Mouse (Mus musculus): Measurements from ENCODE around the gene Pttg1ip.

Pttg1ip gene

GRCm38 (mm10) chr10:77627497-77627896, 46.0 kb downstream of the Pttg1ip start:
- H3K36me3 ChIP-seq (ENCODE audit: insufficient read depth, low read length) = peaks cover 65% of the 10 kb centered on the region
- no peaks in the 10 kb centered on the region for H3K9me3 ChIP-seq (ENCODE audit: low read length)
- H3K4me1 ChIP-seq (replicated peaks; ENCODE audit: low read depth, low read length) = peaks cover 63% of the 10 kb centered on the region
- H3K27me3 ChIP-seq (ENCODE audit: insufficient read depth, low read length) = no peaks in the 10 kb centered on the region
- H3K4me3 ChIP-seq (replicated peaks; ENCODE audit: low read length) = no peak overlapping the region
- no peak for TF ChIP-seq POU5F1 (IDR thresholded peaks at IDR 0.05; ENCODE audit: borderline replicate concordance, low read length)
- peak; percentile 92 for TF ChIP-seq CTCF (conservative IDR thresholded peaks at IDR 0.05; ENCODE audit: low read length)

GRCm38 (mm10) chr10:77629163-77629562, 47.6 kb downstream of the Pttg1ip start:
- Histone ChIP-seq H3K36me3 (ENCODE audit: insufficient read depth, low read length) (peaks cover 76% of the 10 kb centered on the region), H3K9me3 (ENCODE audit: low read length) (no peaks in the 10 kb centered on the region), H3K4me1 (replicated peaks; ENCODE audit: low read depth, low read length) (peaks cover 49% of the 10 kb centered on the region), H3K4me3 (replicated peaks; ENCODE audit: low read length) (no peak overlapping the region), H3K27me3 (ENCODE audit: insufficient read depth, low read length) (no peaks in the 10 kb centered on the region)
- TF ChIP-seq POU5F1 (IDR thresholded peaks at IDR 0.05; ENCODE audit: borderline replicate concordance, low read length) = no peak
- TF ChIP-seq NANOG (IDR thresholded peaks at IDR 0.05; ENCODE audit: borderline replicate concordance, low read length) = no peak
- TF ChIP-seq CTCF (conservative IDR thresholded peaks at IDR 0.05; ENCODE audit: low read length) = no peak

- H3K9me3 ChIP-seq (ENCODE audit: low read length) = no peaks in the 10 kb centered on the region
- H3K4me1 ChIP-seq (replicated peaks; ENCODE audit: low read depth, low read length) = peaks cover 41% of the 10 kb centered on the region
- H3K36me3 ChIP-seq (ENCODE audit: insufficient read depth, low read length) = peaks cover 75% of the 10 kb centered on the region
- no peaks in the 10 kb centered on the region for H3K27me3 ChIP-seq (ENCODE audit: insufficient read depth, low read length)
- no peak overlapping the region for H3K4me3 ChIP-seq (replicated peaks; ENCODE audit: low read length)
- TF ChIP-seq POU5F1 (IDR thresholded peaks at IDR 0.05; ENCODE audit: borderline replicate concordance, low read length) (no peak), CTCF (conservative IDR thresholded peaks at IDR 0.05; ENCODE audit: low read length) (peak; percentile 7), NANOG (IDR thresholded peaks at IDR 0.05; ENCODE audit: borderline replicate concordance, low read length) (no peak)
These were observed 48.5 kb downstream of the Pttg1ip start for GRCm38 (mm10) chr10:77629970-77630369.

GRCm38 (mm10) chr10:77634016-77634415, 52.5 kb downstream of the Pttg1ip start:
- TF ChIP-seq CTCF (conservative IDR thresholded peaks at IDR 0.05; ENCODE audit: low read length) (no peak), NANOG (IDR thresholded peaks at IDR 0.05; ENCODE audit: borderline replicate concordance, low read length) (no peak), POU5F1 (IDR thresholded peaks at IDR 0.05; ENCODE audit: borderline replicate concordance, low read length) (no peak)
- H3K36me3 ChIP-seq (ENCODE audit: insufficient read depth, low read length) = peaks cover 91% of the 10 kb centered on the region

GRCm38 (mm10) chr10:77634452-77635231, 53.1 kb downstream of the Pttg1ip start:
- peaks cover 12% of the 10 kb centered on the region for H3K4me1 ChIP-seq (replicated peaks; ENCODE audit: low read depth, low read length)
- H3K27me3 ChIP-seq (ENCODE audit: insufficient read depth, low read length) = no peaks in the 10 kb centered on the region
- no peak for TF ChIP-seq POU5F1 (IDR thresholded peaks at IDR 0.05; ENCODE audit: borderline replicate concordance, low read length)
- H3K36me3 ChIP-seq (ENCODE audit: insufficient read depth, low read length) = peaks cover 95% of the 10 kb centered on the region
- no peaks in the 10 kb centered on the region for H3K9me3 ChIP-seq (ENCODE audit: low read length)
- H3K4me3 ChIP-seq (replicated peaks; ENCODE audit: low read length) = no peak overlapping the region

More at GRCm38 (mm10) chr10:77634016-77634415, 52.5 kb downstream of the Pttg1ip start:
- Histone ChIP-seq H3K27me3 (ENCODE audit: insufficient read depth, low read length) (no peaks in the 10 kb centered on the region), H3K4me3 (replicated peaks; ENCODE audit: low read length) (no peak overlapping the region), H3K4me1 (replicated peaks; ENCODE audit: low read depth, low read length) (peaks cover 17% of the 10 kb centered on the region), H3K9me3 (ENCODE audit: low read length) (no peaks in the 10 kb centered on the region)

GRCm38 (mm10) chr10:77636234-77636922, 54.9 kb downstream of the Pttg1ip start:
- H3K36me3 ChIP-seq (ENCODE audit: insufficient read depth, low read length) = peaks cover 95% of the 10 kb centered on the region
- H3K4me1 ChIP-seq (replicated peaks; ENCODE audit: low read depth, low read length) = peaks cover 4% of the 10 kb centered on the region; the same call in 1 of the 2 replicates
- no peaks in the 10 kb centered on the region for H3K9me3 ChIP-seq (ENCODE audit: low read length)
- H3K4me3 ChIP-seq (replicated peaks; ENCODE audit: low read length) = no peak overlapping the region
- TF ChIP-seq POU5F1 (IDR thresholded peaks at IDR 0.05; ENCODE audit: borderline replicate concordance, low read length) = no peak
- no peak for TF ChIP-seq CTCF (conservative IDR thresholded peaks at IDR 0.05; ENCODE audit: low read length)
- H3K27me3 ChIP-seq (ENCODE audit: insufficient read depth, low read length) = no peaks in the 10 kb centered on the region

GRCm38 (mm10) chr10:77638956-77639355, 57.4 kb downstream of the Pttg1ip start:
- no peaks in the 10 kb centered on the region for H3K27me3 ChIP-seq (ENCODE audit: insufficient read depth, low read length)
- H3K36me3 ChIP-seq (ENCODE audit: insufficient read depth, low read length) = peaks cover 98% of the 10 kb centered on the region
- TF ChIP-seq NANOG (IDR thresholded peaks at IDR 0.05; ENCODE audit: borderline replicate concordance, low read length) (no peak), CTCF (conservative IDR thresholded peaks at IDR 0.05; ENCODE audit: low read length) (no peak), POU5F1 (IDR thresholded peaks at IDR 0.05; ENCODE audit: borderline replicate concordance, low read length) (no peak)
- peaks cover 7% of the 10 kb centered on the region for H3K4me1 ChIP-seq (replicated peaks; ENCODE audit: low read depth, low read length)
- no peak overlapping the region for H3K4me3 ChIP-seq (replicated peaks; ENCODE audit: low read length)
- H3K9me3 ChIP-seq (ENCODE audit: low read length) = no peaks in the 10 kb centered on the region

GRCm38 (mm10) chr10:77643160-77643559, 61.6 kb downstream of the Pttg1ip start:
- H3K4me3 ChIP-seq (replicated peaks; ENCODE audit: low read length) = no peak overlapping the region
- H3K4me1 ChIP-seq (replicated peaks; ENCODE audit: low read depth, low read length) = peaks cover 24% of the 10 kb centered on the region
- no peaks in the 10 kb centered on the region for H3K27me3 ChIP-seq (ENCODE audit: insufficient read depth, low read length)
- H3K36me3 ChIP-seq (ENCODE audit: insufficient read depth, low read length) = peaks cover 88% of the 10 kb centered on the region
- TF ChIP-seq CTCF (conservative IDR thresholded peaks at IDR 0.05; ENCODE audit: low read length) (no peak), NANOG (IDR thresholded peaks at IDR 0.05; ENCODE audit: borderline replicate concordance, low read length) (no peak), POU5F1 (IDR thresholded peaks at IDR 0.05; ENCODE audit: borderline replicate concordance, low read length) (no peak)
- H3K9me3 ChIP-seq (ENCODE audit: low read length) = no peaks in the 10 kb centered on the region

Data from E14TG2a.4 (cell line).